Mouse (Mus musculus) forebrain, postnatal 0 days (tissue): ENCODE measurements around the gene Shank2. TPM values are rescaled to one million over a fixed set of nuclear protein-coding genes. Genes with fewer than 3 reads are reported as not detected.

Source experiments
- ATAC-seq: fragments of 200-750 bp; cut with Nextera tagmentation; 2 replicates; pipeline ENCODE4 v1.8.0; 2017; ENCODE audit warnings: mild to moderate bottlenecking, moderate library complexity
- DNase-seq: peaks from one replicate; pipeline ENCODE4 v3.0.0-alpha.2; 2015
- H3K27ac ChIP-seq: fragments of 300-500 bp; sonication (generic); 2 replicates; pipeline ENCODE4 v1.5.1; 2014; ENCODE audit warnings: low read depth, mild to moderate bottlenecking, antibody characterized with exemption, low read length, moderate library complexity, mixed read lengths
- H3K27me3 ChIP-seq: fragments of 300-500 bp; sonication (generic); 2 replicates; pipeline ENCODE4 v1.6.1; 2014; ENCODE audit warnings: mild to moderate bottlenecking, low read length, mixed read lengths; ENCODE audit not compliant: insufficient read depth
- H3K36me3 ChIP-seq: fragments of 300-500 bp; sonication (generic); 2 replicates; pipeline ENCODE4 v1.6.1; 2014; ENCODE audit warnings: mild to moderate bottlenecking, moderate library complexity; ENCODE audit not compliant: insufficient read depth
- H3K4me1 ChIP-seq: fragments of 300-500 bp; sonication (generic); 2 replicates; pipeline ENCODE4 v1.6.1; 2014; ENCODE audit warnings: antibody characterized with exemption; ENCODE audit not compliant: insufficient read depth
- H3K4me2 ChIP-seq: fragments of 300-500 bp; sonication (generic); 2 replicates; pipeline ENCODE4 v1.6.1; 2014; ENCODE audit warnings: low read depth, mild to moderate bottlenecking, moderate library complexity
- H3K4me3 ChIP-seq: fragments of 300-500 bp; sonication (generic); 2 replicates; pipeline ENCODE4 v1.5.1; 2014; ENCODE audit warnings: low read depth, low read length, mixed read lengths
- H3K9ac ChIP-seq: fragments of 300-500 bp; sonication (generic); 2 replicates; pipeline ENCODE4 v1.6.1; 2014; ENCODE audit warnings: mild to moderate bottlenecking
- H3K9me3 ChIP-seq: fragments of 300-500 bp; sonication (generic); 2 replicates; pipeline ENCODE4 v1.6.1; 2016; ENCODE audit warnings: low read length
- CTCF ChIP-seq: sonication (generic); IDR thresholded peaks from 2 replicates; pipeline ENCODE4 v1.5.1; 2016; ENCODE audit warnings: antibody characterized with exemption, control low read depth, low read depth
- WGBS: fragments of 180-500 bp; shearing (Covaris S2); extraction: QIAGEN DNeasy Blood & Tissue Kit; methylation state at CpG from one replicate; pipeline ENCODE4 v1.1.7; 2014; 5-methylcytosine and 5-hydroxymethylcytosine counted together
- polyA plus RNA-seq: library from polyadenylated mRNA; unstranded; fragments of >200 nt; fragmentation: Nextera tagmentation; extraction: Ambion mirVana; gene quantifications from 2 replicates; pipeline ENCODE4 v1.2.1, GENCODE M21; 2015
- total RNA-seq: library from RNA; depleted of rRNA; stranded (reverse); fragments of >200 nt; gene quantifications from 2 replicates; pipeline ENCODE4 v1.2.3, GENCODE M21; 2014

Shank2 gene
- total and polyA plus RNA-seq, 2 experiments from 2014 or later, result 8.8 to 29.0 TPM

GRCm38 (mm10) chr7:144407675-144408074 is 405.9 kb downstream of the Shank2 start:
- DNase-seq, result no peak
- no peak overlapping the region for H3K27ac ChIP-seq
- no peaks in the 10 kb centered on the region for H3K4me1 ChIP-seq
- TF ChIP-seq CTCF, result no peak
- 60% methylated on average over 4 of the region's 4 CpGs for WGBS
- no peak overlapping the region for H3K9ac ChIP-seq
- peaks cover 38% of the 10 kb centered on the region for H3K36me3 ChIP-seq
- ATAC-seq, result peak; percentile 26
- no peak overlapping the region for H3K4me3 ChIP-seq
- no peaks in the 10 kb centered on the region for H3K9me3 ChIP-seq
- no peaks in the 10 kb centered on the region for H3K27me3 ChIP-seq
- no peak overlapping the region for H3K4me2 ChIP-seq

- Histone ChIP-seq H3K4me1 (no peaks in the 10 kb centered on the region), H3K27me3 (no peaks in the 10 kb centered on the region), H3K4me3 (no peak overlapping the region), H3K9me3 (no peaks in the 10 kb centered on the region), H3K36me3 (peaks cover 38% of the 10 kb centered on the region), H3K27ac (no peak overlapping the region), H3K9ac (no peak overlapping the region), H3K4me2 (no peak overlapping the region)
- ATAC-seq (no peak), DNase-seq (no peak)
- TF ChIP-seq CTCF, result no peak
- WGBS, result 83% methylated on average over 2 of the region's 2 CpGs
Measured at GRCm38 (mm10) chr7:144408464-144409000, 406.8 kb downstream of the Shank2 start.

- ATAC-seq (no peak), DNase-seq (no peak)
- TF ChIP-seq CTCF, result no peak
- no peak overlapping the region for H3K4me2 ChIP-seq
- no peak overlapping the region for H3K27ac ChIP-seq
- no peaks in the 10 kb centered on the region for H3K4me1 ChIP-seq
- no peak overlapping the region for H3K9ac ChIP-seq
- H3K9me3 ChIP-seq, result no peaks in the 10 kb centered on the region
- H3K4me3 ChIP-seq, result no peak overlapping the region
- H3K27me3 ChIP-seq, result no peaks in the 10 kb centered on the region
- peaks cover 38% of the 10 kb centered on the region for H3K36me3 ChIP-seq
- WGBS, result 81% methylated on average over 18 of the region's 18 CpGs
Measured at GRCm38 (mm10) chr7:144409682-144410081, 408.0 kb downstream of the Shank2 start.

- Histone ChIP-seq H3K27ac (no peak overlapping the region), H3K27me3 (no peaks in the 10 kb centered on the region), H3K4me3 (no peak overlapping the region), H3K9me3 (no peaks in the 10 kb centered on the region), H3K4me2 (no peak overlapping the region), H3K4me1 (peaks cover 4% of the 10 kb centered on the region), H3K9ac (no peak overlapping the region), H3K36me3 (peaks cover 29% of the 10 kb centered on the region)
- no peak for TF ChIP-seq CTCF
- DNase-seq (peak; percentile 43), ATAC-seq (no peak)
- WGBS, result 37% methylated on average over 22 of the region's 22 CpGs
Measured at GRCm38 (mm10) chr7:144411967-144412906, 410.5 kb downstream of the Shank2 start.

- Histone ChIP-seq H3K9me3 (no peaks in the 10 kb centered on the region), H3K4me1 (peaks cover 16% of the 10 kb centered on the region), H3K36me3 (peaks cover 29% of the 10 kb centered on the region), H3K4me2 (no peak overlapping the region), H3K27ac (no peak overlapping the region), H3K27me3 (no peaks in the 10 kb centered on the region), H3K9ac (no peak overlapping the region), H3K4me3 (no peak overlapping the region)
- no peak for DNase-seq
- 76% methylated on average over 5 of the region's 5 CpGs for WGBS
- peak; percentile 40 for TF ChIP-seq CTCF
- ATAC-seq, result no peak
Measured at GRCm38 (mm10) chr7:144414632-144415031, 412.9 kb downstream of the Shank2 start.

GRCm38 (mm10) chr7:144415795-144416194 is 414.1 kb downstream of the Shank2 start:
- 74% methylated on average over 4 of the region's 4 CpGs for WGBS
- peaks cover 21% of the 10 kb centered on the region for H3K36me3 ChIP-seq
- DNase-seq, result no peak

GRCm38 (mm10) chr7:144417234-144417633 is 415.5 kb downstream of the Shank2 start:
- DNase-seq, result no peak
- 27% methylated on average over 2 of the region's 2 CpGs for WGBS
- H3K4me1 ChIP-seq, result peaks cover 16% of the 10 kb centered on the region
- H3K4me2 ChIP-seq, result peak overlapping the region; percentile 41
- 0 out of 2 replicates have a peak overlapping the region, but pooled peaks have one; percentile 4 for H3K9ac ChIP-seq
- no peaks in the 10 kb centered on the region for H3K27me3 ChIP-seq
- no peak overlapping the region for H3K4me3 ChIP-seq
- peak; percentile 13; the same call in 1 of the 2 replicates for ATAC-seq
- no peaks in the 10 kb centered on the region for H3K9me3 ChIP-seq
- peak overlapping the region; percentile 84 for H3K27ac ChIP-seq
- TF ChIP-seq CTCF, result no peak
- peaks cover 19% of the 10 kb centered on the region for H3K36me3 ChIP-seq

More at GRCm38 (mm10) chr7:144415795-144416194, 414.1 kb downstream of the Shank2 start:
- no peak; the same call in 1 of the 2 replicates for ATAC-seq
- H3K4me3 ChIP-seq, result no peak overlapping the region
- no peaks in the 10 kb centered on the region for H3K9me3 ChIP-seq
- H3K27me3 ChIP-seq, result no peaks in the 10 kb centered on the region
- H3K4me2 ChIP-seq, result no peak overlapping the region
- H3K27ac ChIP-seq, result no peak overlapping the region
- TF ChIP-seq CTCF, result peak; percentile 46
- no peak overlapping the region for H3K9ac ChIP-seq
- H3K4me1 ChIP-seq, result peaks cover 16% of the 10 kb centered on the region
